Mouse (Mus musculus): ENCODE results near the gene Ccne1. TPM values are rescaled to one million over a fixed set of nuclear protein-coding genes. Genes with fewer than 3 reads are reported as not detected.
"Not testable (repeated sequence)": the region's sequence is repeated elsewhere in the genome, so short reads cannot be mapped to it uniquely, and the experiment has no call there.

Ccne1 gene
- polyA plus RNA-seq, 1 experiment from 2014 or later, result 55.2 TPM

GRCm38 (mm10) chr7:38131186-38131585, 23.9 kb upstream of the Ccne1 start:
- Histone ChIP-seq H3K9ac (ENCODE audit: low read length) (0 out of 2 replicates have a peak overlapping the region, but pooled peaks have one; percentile 10), H3K4me2 (ENCODE audit: low read depth, low read length) (no peak overlapping the region), H3K27ac (ENCODE audit: low read length) (no peak overlapping the region), H3K4me3 (replicated peaks; ENCODE audit: low read length) (no peak overlapping the region), H3K4me1 (ENCODE audit: control insufficient read depth, insufficient read depth, low read length) (no peaks in the 10 kb centered on the region), H3K36me3 (ENCODE audit: control insufficient read depth, insufficient read depth, low read length) (no peaks in the 10 kb centered on the region), H3K9me3 (replicated peaks; ENCODE audit: control insufficient read depth, low read length) (no peaks in the 10 kb centered on the region), H3K27me3 (ENCODE audit: control insufficient read depth, insufficient read depth, low read length) (no peaks in the 10 kb centered on the region)
- 28% methylated on average over 5 of the region's 5 CpGs for WGBS
- 0 out of 2 replicates have a peak, but pooled peaks have one; percentile 20 for ATAC-seq (ENCODE audit: insufficient read depth, low FRiP score)

- no peak overlapping the region for H3K27ac ChIP-seq (ENCODE audit: low read length)
- no peaks in the 10 kb centered on the region for H3K9me3 ChIP-seq (replicated peaks; ENCODE audit: control insufficient read depth, low read length)
- no peak overlapping the region for H3K4me2 ChIP-seq (ENCODE audit: low read depth, low read length)
- 65% methylated on average over 26 of the region's 26 CpGs for WGBS
- H3K9ac ChIP-seq (ENCODE audit: low read length), result no peak overlapping the region
- H3K4me3 ChIP-seq (replicated peaks; ENCODE audit: low read length), result no peak overlapping the region
- no peaks in the 10 kb centered on the region for H3K4me1 ChIP-seq (ENCODE audit: control insufficient read depth, insufficient read depth, low read length)
- no peaks in the 10 kb centered on the region for H3K27me3 ChIP-seq (ENCODE audit: control insufficient read depth, insufficient read depth, low read length)
- ATAC-seq (ENCODE audit: insufficient read depth, low FRiP score), result no peak
- H3K36me3 ChIP-seq (ENCODE audit: control insufficient read depth, insufficient read depth, low read length), result no peaks in the 10 kb centered on the region
These were observed 22.8 kb upstream of the Ccne1 start for GRCm38 (mm10) chr7:38129986-38130729.

GRCm38 (mm10) chr7:38129491-38129890, 22.2 kb upstream of the Ccne1 start:
- H3K9me3 ChIP-seq (replicated peaks; ENCODE audit: control insufficient read depth, low read length), result no peaks in the 10 kb centered on the region
- no peaks in the 10 kb centered on the region for H3K4me1 ChIP-seq (ENCODE audit: control insufficient read depth, insufficient read depth, low read length)
- H3K36me3 ChIP-seq (ENCODE audit: control insufficient read depth, insufficient read depth, low read length), result no peaks in the 10 kb centered on the region
- ATAC-seq (ENCODE audit: insufficient read depth, low FRiP score), result no peak
- H3K9ac ChIP-seq (ENCODE audit: low read length), result no peak overlapping the region
- H3K4me3 ChIP-seq (replicated peaks; ENCODE audit: low read length), result no peak overlapping the region
- 80% methylated on average over 6 of the region's 6 CpGs for WGBS
- no peak overlapping the region for H3K4me2 ChIP-seq (ENCODE audit: low read depth, low read length)
- no peak overlapping the region for H3K27ac ChIP-seq (ENCODE audit: low read length)
- H3K27me3 ChIP-seq (ENCODE audit: control insufficient read depth, insufficient read depth, low read length), result no peaks in the 10 kb centered on the region

- H3K4me2 ChIP-seq (ENCODE audit: low read depth, low read length); H3K27ac ChIP-seq (ENCODE audit: low read length); ATAC-seq (ENCODE audit: insufficient read depth, low FRiP score); H3K4me3 ChIP-seq (replicated peaks; ENCODE audit: low read length); H3K36me3 ChIP-seq (ENCODE audit: control insufficient read depth, insufficient read depth, low read length); H3K27me3 ChIP-seq (ENCODE audit: control insufficient read depth, insufficient read depth, low read length); H3K4me1 ChIP-seq (ENCODE audit: control insufficient read depth, insufficient read depth, low read length); H3K9ac ChIP-seq (ENCODE audit: low read length); H3K9me3 ChIP-seq (replicated peaks; ENCODE audit: control insufficient read depth, low read length): not testable (repeated sequence)
- 50% methylated on average over 5 of the region's 5 CpGs for WGBS
These were observed 20.9 kb upstream of the Ccne1 start for GRCm38 (mm10) chr7:38128256-38128655.

GRCm38 (mm10) chr7:38125565-38126159, 18.3 kb upstream of the Ccne1 start:
- ATAC-seq (ENCODE audit: insufficient read depth, low FRiP score), result no peak
- Histone ChIP-seq H3K27ac (ENCODE audit: low read length) (no peak overlapping the region), H3K4me1 (ENCODE audit: control insufficient read depth, insufficient read depth, low read length) (no peaks in the 10 kb centered on the region), H3K4me3 (replicated peaks; ENCODE audit: low read length) (no peak overlapping the region), H3K9ac (ENCODE audit: low read length) (no peak overlapping the region), H3K36me3 (ENCODE audit: control insufficient read depth, insufficient read depth, low read length) (no peaks in the 10 kb centered on the region), H3K27me3 (ENCODE audit: control insufficient read depth, insufficient read depth, low read length) (no peaks in the 10 kb centered on the region), H3K9me3 (replicated peaks; ENCODE audit: control insufficient read depth, low read length) (no peaks in the 10 kb centered on the region), H3K4me2 (ENCODE audit: low read depth, low read length) (no peak overlapping the region)
- 78% methylated on average over 12 of the region's 12 CpGs for WGBS

- not testable (repeated sequence) for ATAC-seq (ENCODE audit: insufficient read depth, low FRiP score); H3K4me1 ChIP-seq (ENCODE audit: control insufficient read depth, insufficient read depth, low read length)
- WGBS, result 82% methylated on average over 2 of the region's 2 CpGs
These were observed 16.8 kb upstream of the Ccne1 start for GRCm38 (mm10) chr7:38124164-38124563.

GRCm38 (mm10) chr7:38118594-38118993, 11.3 kb upstream of the Ccne1 start:
- Histone ChIP-seq H3K9ac (ENCODE audit: low read length) (no peak overlapping the region), H3K27me3 (ENCODE audit: control insufficient read depth, insufficient read depth, low read length) (no peaks in the 10 kb centered on the region), H3K4me2 (ENCODE audit: low read depth, low read length) (no peak overlapping the region), H3K27ac (ENCODE audit: low read length) (no peak overlapping the region), H3K4me3 (replicated peaks; ENCODE audit: low read length) (no peak overlapping the region), H3K4me1 (ENCODE audit: control insufficient read depth, insufficient read depth, low read length) (no peaks in the 10 kb centered on the region), H3K36me3 (ENCODE audit: control insufficient read depth, insufficient read depth, low read length) (no peaks in the 10 kb centered on the region), H3K9me3 (replicated peaks; ENCODE audit: control insufficient read depth, low read length) (no peaks in the 10 kb centered on the region)
- WGBS, result 3% methylated on average over 1 of the region's 1 CpGs
- no peak for ATAC-seq (ENCODE audit: insufficient read depth, low FRiP score)

More at GRCm38 (mm10) chr7:38124164-38124563, 16.8 kb upstream of the Ccne1 start:
- H3K4me3 ChIP-seq (replicated peaks; ENCODE audit: low read length); H3K36me3 ChIP-seq (ENCODE audit: control insufficient read depth, insufficient read depth, low read length); H3K27me3 ChIP-seq (ENCODE audit: control insufficient read depth, insufficient read depth, low read length); H3K4me2 ChIP-seq (ENCODE audit: low read depth, low read length); H3K27ac ChIP-seq (ENCODE audit: low read length); H3K9ac ChIP-seq (ENCODE audit: low read length); H3K9me3 ChIP-seq (replicated peaks; ENCODE audit: control insufficient read depth, low read length): not testable (repeated sequence)

- WGBS, result 71% methylated on average over 9 of the region's 9 CpGs
- Histone ChIP-seq H3K4me3 (replicated peaks; ENCODE audit: low read length) (no peak overlapping the region), H3K36me3 (ENCODE audit: control insufficient read depth, insufficient read depth, low read length) (no peaks in the 10 kb centered on the region), H3K9ac (ENCODE audit: low read length) (no peak overlapping the region), H3K27ac (ENCODE audit: low read length) (peak overlapping the region; percentile 79), H3K4me2 (ENCODE audit: low read depth, low read length) (no peak overlapping the region), H3K4me1 (ENCODE audit: control insufficient read depth, insufficient read depth, low read length) (peaks cover 25% of the 10 kb centered on the region), H3K9me3 (replicated peaks; ENCODE audit: control insufficient read depth, low read length) (no peaks in the 10 kb centered on the region), H3K27me3 (ENCODE audit: control insufficient read depth, insufficient read depth, low read length) (no peaks in the 10 kb centered on the region)
- ATAC-seq (ENCODE audit: insufficient read depth, low FRiP score), result no peak
These were observed 5.1 kb upstream of the Ccne1 start for GRCm38 (mm10) chr7:38112451-38112850.

- H3K4me2 ChIP-seq (ENCODE audit: low read depth, low read length), result peak overlapping the region; percentile 18; the same call in 1 of the 2 replicates
- peaks cover 25% of the 10 kb centered on the region for H3K4me1 ChIP-seq (ENCODE audit: control insufficient read depth, insufficient read depth, low read length)
- H3K27me3 ChIP-seq (ENCODE audit: control insufficient read depth, insufficient read depth, low read length), result no peaks in the 10 kb centered on the region
- H3K27ac ChIP-seq (ENCODE audit: low read length), result peak overlapping the region; percentile 79
- peak; percentile 80 for ATAC-seq (ENCODE audit: insufficient read depth, low FRiP score)
- WGBS, result 20% methylated on average over 3 of the region's 3 CpGs
- no peak overlapping the region for H3K4me3 ChIP-seq (replicated peaks; ENCODE audit: low read length)
- H3K9me3 ChIP-seq (replicated peaks; ENCODE audit: control insufficient read depth, low read length), result no peaks in the 10 kb centered on the region
- H3K9ac ChIP-seq (ENCODE audit: low read length), result no peak overlapping the region; the same call in 1 of the 2 replicates
- no peaks in the 10 kb centered on the region for H3K36me3 ChIP-seq (ENCODE audit: control insufficient read depth, insufficient read depth, low read length)
These were observed 4.7 kb upstream of the Ccne1 start for GRCm38 (mm10) chr7:38111996-38112395.
